Mouse (Mus musculus): ENCODE measurements at regions not wholly inside any gene's neighbourhood (a gene's known extent, or its start where the extent isn't known, plus 50 kb on each side); places are given as distances from the start of the nearest gene placed in this dataset.

GRCm38 (mm10) chr3:149845826-149846486, 855.6 kb upstream of the Adgrl2 start:
- no peaks in the 10 kb centered on the region for H3K27me3 ChIP-seq (ENCODE audit: control insufficient read depth, insufficient read depth, low read length)
- no peak for DNase-seq
- TF ChIP-seq POLR2A (IDR thresholded peaks at IDR 0.05; ENCODE audit: control insufficient read depth, extremely low read depth, insufficient read depth, low read length, poor library complexity) (no peak), CTCF (IDR thresholded peaks at IDR 0.05; ENCODE audit: borderline replicate concordance, control insufficient read depth, extremely low read depth, insufficient read depth, low read length, poor library complexity) (no peak)
- H3K4me1 ChIP-seq (replicated peaks; ENCODE audit: control insufficient read depth, insufficient read depth, low read length): no peaks in the 10 kb centered on the region
- no peak overlapping the region for H3K27ac ChIP-seq (ENCODE audit: control insufficient read depth, insufficient read depth, low read length)
- no peaks in the 10 kb centered on the region for H3K36me3 ChIP-seq (ENCODE audit: control insufficient read depth, insufficient read depth, low read length)
- no peak overlapping the region for H3K4me3 ChIP-seq (ENCODE audit: control insufficient read depth, insufficient read depth, low read length)
- WGBS: 35% methylated on average over 3 of the region's 3 CpGs

- Histone ChIP-seq H3K27ac (ENCODE audit: control insufficient read depth, insufficient read depth, low read length) (no peak overlapping the region), H3K4me3 (ENCODE audit: control insufficient read depth, insufficient read depth, low read length) (no peak overlapping the region), H3K36me3 (ENCODE audit: control insufficient read depth, insufficient read depth, low read length) (no peaks in the 10 kb centered on the region), H3K27me3 (ENCODE audit: control insufficient read depth, insufficient read depth, low read length) (no peaks in the 10 kb centered on the region), H3K4me1 (replicated peaks; ENCODE audit: control insufficient read depth, insufficient read depth, low read length) (no peaks in the 10 kb centered on the region)
- no peak for TF ChIP-seq CTCF (IDR thresholded peaks at IDR 0.05; ENCODE audit: borderline replicate concordance, control insufficient read depth, extremely low read depth, insufficient read depth, low read length, poor library complexity)
- no peak for TF ChIP-seq POLR2A (IDR thresholded peaks at IDR 0.05; ENCODE audit: control insufficient read depth, extremely low read depth, insufficient read depth, low read length, poor library complexity)
- WGBS: 10% methylated on average over 18 of the region's 18 CpGs
- no peak for DNase-seq
Measured at GRCm38 (mm10) chr3:149845083-149845825, 854.9 kb upstream of the Adgrl2 start.

GRCm38 (mm10) chr3:149837921-149838320, 847.6 kb upstream of the Adgrl2 start:
- TF ChIP-seq POLR2A (IDR thresholded peaks at IDR 0.05; ENCODE audit: control insufficient read depth, extremely low read depth, insufficient read depth, low read length, poor library complexity) (no peak), CTCF (IDR thresholded peaks at IDR 0.05; ENCODE audit: borderline replicate concordance, control insufficient read depth, extremely low read depth, insufficient read depth, low read length, poor library complexity) (no peak)
- H3K27me3 ChIP-seq (ENCODE audit: control insufficient read depth, insufficient read depth, low read length): no peaks in the 10 kb centered on the region
- H3K4me3 ChIP-seq (ENCODE audit: control insufficient read depth, insufficient read depth, low read length): no peak overlapping the region
- no peaks in the 10 kb centered on the region for H3K36me3 ChIP-seq (ENCODE audit: control insufficient read depth, insufficient read depth, low read length)
- H3K27ac ChIP-seq (ENCODE audit: control insufficient read depth, insufficient read depth, low read length): no peak overlapping the region
- DNase-seq: no peak
- no peaks in the 10 kb centered on the region for H3K4me1 ChIP-seq (replicated peaks; ENCODE audit: control insufficient read depth, insufficient read depth, low read length)

- H3K4me1 ChIP-seq (replicated peaks; ENCODE audit: control insufficient read depth, insufficient read depth, low read length): no peaks in the 10 kb centered on the region
- no peak for TF ChIP-seq CTCF (IDR thresholded peaks at IDR 0.05; ENCODE audit: borderline replicate concordance, control insufficient read depth, extremely low read depth, insufficient read depth, low read length, poor library complexity)
- no peak for TF ChIP-seq POLR2A (IDR thresholded peaks at IDR 0.05; ENCODE audit: control insufficient read depth, extremely low read depth, insufficient read depth, low read length, poor library complexity)
- WGBS: 94% methylated on average over 11 of the region's 11 CpGs
- no peaks in the 10 kb centered on the region for H3K27me3 ChIP-seq (ENCODE audit: control insufficient read depth, insufficient read depth, low read length)
- no peak overlapping the region for H3K27ac ChIP-seq (ENCODE audit: control insufficient read depth, insufficient read depth, low read length)
- H3K4me3 ChIP-seq (ENCODE audit: control insufficient read depth, insufficient read depth, low read length): no peak overlapping the region
- H3K36me3 ChIP-seq (ENCODE audit: control insufficient read depth, insufficient read depth, low read length): no peaks in the 10 kb centered on the region
- DNase-seq: no peak
Measured at GRCm38 (mm10) chr3:149836467-149837233, 846.3 kb upstream of the Adgrl2 start.

- no peaks in the 10 kb centered on the region for H3K36me3 ChIP-seq (ENCODE audit: control insufficient read depth, insufficient read depth, low read length)
- no peak for DNase-seq
- no peaks in the 10 kb centered on the region for H3K4me1 ChIP-seq (replicated peaks; ENCODE audit: control insufficient read depth, insufficient read depth, low read length)
- no peak for TF ChIP-seq POLR2A (IDR thresholded peaks at IDR 0.05; ENCODE audit: control insufficient read depth, extremely low read depth, insufficient read depth, low read length, poor library complexity)
- TF ChIP-seq CTCF (IDR thresholded peaks at IDR 0.05; ENCODE audit: borderline replicate concordance, control insufficient read depth, extremely low read depth, insufficient read depth, low read length, poor library complexity): no peak
- WGBS: 92% methylated on average over 2 of the region's 2 CpGs
- H3K27ac ChIP-seq (ENCODE audit: control insufficient read depth, insufficient read depth, low read length): no peak overlapping the region
- H3K4me3 ChIP-seq (ENCODE audit: control insufficient read depth, insufficient read depth, low read length): no peak overlapping the region
- H3K27me3 ChIP-seq (ENCODE audit: control insufficient read depth, insufficient read depth, low read length): no peaks in the 10 kb centered on the region
Measured at GRCm38 (mm10) chr3:149827181-149827580, 836.8 kb upstream of the Adgrl2 start.

- DNase-seq: no peak
- Histone ChIP-seq H3K36me3 (ENCODE audit: control insufficient read depth, insufficient read depth, low read length) (no peaks in the 10 kb centered on the region), H3K27me3 (ENCODE audit: control insufficient read depth, insufficient read depth, low read length) (no peaks in the 10 kb centered on the region), H3K27ac (ENCODE audit: control insufficient read depth, insufficient read depth, low read length) (no peak overlapping the region), H3K4me3 (ENCODE audit: control insufficient read depth, insufficient read depth, low read length) (no peak overlapping the region), H3K4me1 (replicated peaks; ENCODE audit: control insufficient read depth, insufficient read depth, low read length) (no peaks in the 10 kb centered on the region)
- TF ChIP-seq POLR2A (IDR thresholded peaks at IDR 0.05; ENCODE audit: control insufficient read depth, extremely low read depth, insufficient read depth, low read length, poor library complexity): no peak
- no peak for TF ChIP-seq CTCF (IDR thresholded peaks at IDR 0.05; ENCODE audit: borderline replicate concordance, control insufficient read depth, extremely low read depth, insufficient read depth, low read length, poor library complexity)
- 93% methylated on average over 9 of the region's 9 CpGs for WGBS
Measured at GRCm38 (mm10) chr3:149826757-149827156, 836.4 kb upstream of the Adgrl2 start.

All from thymus, adult 2 months (tissue).